ENCODE assay signal across 14 mouse cellular contexts in genomic region chr2:131501886-131502285, GRCm38 (mm10). TPM values are rescaled to one million over a fixed set of nuclear protein-coding genes. Genes with fewer than 3 reads are reported as not detected.
DNase-seq lines count a peak whose midpoint lies in the region; ATAC-seq lines count a peak whose summit lies in the region.
"Had no signal": no experiment of that assay in that cellular context is flagged by ENCODE, and none has a peak within 500 bp of the region (broad histone marks: within the 10 kb centered on the region; RNA-seq: fewer than 3 reads in every experiment).

No protein-coding gene starts in this region.

- peaks cover 17% of the 10 kb centered on the region for H3K36me3 ChIP-seq in liver, embryonic 12.5 days
- no peaks in the 10 kb centered on the region for H3K36me3 ChIP-seq in liver, embryonic 11.5 days (ENCODE audit: control insufficient read depth, insufficient read depth, low read length)
- H3K36me3 ChIP-seq in embryonic facial prominence, embryonic 12.5 days: no peaks in the 10 kb centered on the region
- H3K36me3 ChIP-seq in hindbrain, embryonic 13.5 days: no peaks in the 10 kb centered on the region
- H3K36me3 ChIP-seq in midbrain, embryonic 12.5 days: no peaks in the 10 kb centered on the region
- H3K36me3 ChIP-seq in heart, embryonic 10.5 days: no peaks in the 10 kb centered on the region
- H3K36me3 ChIP-seq: heart, embryonic 15.5 days had no signal

- no peak overlapping the region for H3K4me2 ChIP-seq in liver, embryonic 12.5 days
- H3K4me2 ChIP-seq in liver, embryonic 11.5 days: no peak overlapping the region
- no peak overlapping the region for H3K4me2 ChIP-seq in embryonic facial prominence, embryonic 12.5 days (replicated peaks)
- no peak overlapping the region for H3K4me2 ChIP-seq in hindbrain, embryonic 13.5 days
- H3K4me2 ChIP-seq in midbrain, embryonic 12.5 days (replicated peaks): no peak overlapping the region
- H3K4me2 ChIP-seq: heart, embryonic 15.5 days had no signal

- no peak for ATAC-seq in liver, embryonic 12.5 days
- ATAC-seq in liver, embryonic 11.5 days (replicated peaks; ENCODE audit: low FRiP score): no peak
- ATAC-seq in embryonic facial prominence, embryonic 12.5 days (ENCODE audit: insufficient number of reproducible peaks, insufficient read depth, low FRiP score, low TSS enrichment): no peak
- no peak for ATAC-seq in hindbrain, embryonic 13.5 days (ENCODE audit: low FRiP score)
- no peak; the same call in 1 of the 2 replicates for ATAC-seq in midbrain, embryonic 12.5 days (ENCODE audit: low FRiP score, low read depth)
- ATAC-seq: CD4-positive, CD25-positive, alpha-beta regulatory T cell, adult 4 months had no signal

- H3K27me3 ChIP-seq in liver, embryonic 12.5 days (replicated peaks): no peaks in the 10 kb centered on the region
- no peaks in the 10 kb centered on the region for H3K27me3 ChIP-seq in liver, embryonic 11.5 days (replicated peaks; ENCODE audit: control insufficient read depth, insufficient read depth, low read length)
- no peaks in the 10 kb centered on the region for H3K27me3 ChIP-seq in embryonic facial prominence, embryonic 12.5 days
- no peaks in the 10 kb centered on the region for H3K27me3 ChIP-seq in hindbrain, embryonic 13.5 days
- H3K27me3 ChIP-seq in midbrain, embryonic 12.5 days: no peaks in the 10 kb centered on the region
- H3K27me3 ChIP-seq in heart, embryonic 10.5 days (ENCODE audit: insufficient read depth, poor library complexity, severe bottlenecking): no peaks in the 10 kb centered on the region
- H3K27me3 ChIP-seq: heart, embryonic 15.5 days had no signal

- peak overlapping the region; percentile 10; the same call in 1 of the 2 replicates for H3K27ac ChIP-seq in liver, embryonic 12.5 days
- no peak overlapping the region for H3K27ac ChIP-seq in liver, embryonic 11.5 days (ENCODE audit: low read depth, low read length)
- peak overlapping the region; percentile 65; the same call in 1 of the 2 replicates for H3K27ac ChIP-seq in embryonic facial prominence, embryonic 12.5 days
- peak overlapping the region; percentile 58; the same call in 1 of the 2 replicates for H3K27ac ChIP-seq in hindbrain, embryonic 13.5 days
- H3K27ac ChIP-seq in midbrain, embryonic 12.5 days (replicated peaks): no peak overlapping the region; the same call in 1 of the 2 replicates
- H3K27ac ChIP-seq in heart, embryonic 10.5 days: no peak overlapping the region
- H3K27ac ChIP-seq: heart, embryonic 15.5 days; liver, embryonic 14.5 days had no signal

- no peak overlapping the region for H3K4me3 ChIP-seq in liver, embryonic 12.5 days
- H3K4me3 ChIP-seq in liver, embryonic 11.5 days (ENCODE audit: low read depth, low read length): no peak overlapping the region
- H3K4me3 ChIP-seq in embryonic facial prominence, embryonic 12.5 days: no peak overlapping the region
- H3K4me3 ChIP-seq in hindbrain, embryonic 13.5 days: no peak overlapping the region
- no peak overlapping the region for H3K4me3 ChIP-seq in midbrain, embryonic 12.5 days
- no peak overlapping the region for H3K4me3 ChIP-seq in heart, embryonic 10.5 days
- H3K4me3 ChIP-seq: heart, embryonic 15.5 days; myocyte had no signal

- no peak for DNase-seq in liver, embryonic 11.5 days (ENCODE audit: low spot score)
- no peak for DNase-seq in layer of hippocampus, postnatal 36 days
- no peak for DNase-seq in heart, embryonic 10.5 days (ENCODE audit: low spot score)
- no peak for DNase-seq in heart, postnatal 4 days
- DNase-seq: kidney, adult 11 months; right cerebral cortex, postnatal 4 days had no signal

- peaks cover 92% of the 10 kb centered on the region for H3K4me1 ChIP-seq in liver, embryonic 12.5 days
- H3K4me1 ChIP-seq in liver, embryonic 11.5 days (replicated peaks; ENCODE audit: control insufficient read depth, insufficient read depth, low read length): peaks cover 31% of the 10 kb centered on the region
- H3K4me1 ChIP-seq in embryonic facial prominence, embryonic 12.5 days: peaks cover 58% of the 10 kb centered on the region
- H3K4me1 ChIP-seq in hindbrain, embryonic 13.5 days (replicated peaks): peaks cover 56% of the 10 kb centered on the region
- peaks cover 41% of the 10 kb centered on the region for H3K4me1 ChIP-seq in midbrain, embryonic 12.5 days
- peaks cover 58% of the 10 kb centered on the region for H3K4me1 ChIP-seq in heart, embryonic 10.5 days

- no peaks in the 10 kb centered on the region for H3K9me3 ChIP-seq in liver, embryonic 12.5 days (replicated peaks)
- H3K9me3 ChIP-seq in liver, embryonic 11.5 days (ENCODE audit: control insufficient read depth, low read length): no peaks in the 10 kb centered on the region
- no peaks in the 10 kb centered on the region for H3K9me3 ChIP-seq in embryonic facial prominence, embryonic 12.5 days
- no peaks in the 10 kb centered on the region for H3K9me3 ChIP-seq in hindbrain, embryonic 13.5 days
- no peaks in the 10 kb centered on the region for H3K9me3 ChIP-seq in midbrain, embryonic 12.5 days
- no peaks in the 10 kb centered on the region for H3K9me3 ChIP-seq in heart, embryonic 10.5 days
- H3K9me3 ChIP-seq: heart, embryonic 15.5 days had no signal

- no peak overlapping the region for H3K9ac ChIP-seq in liver, embryonic 12.5 days
- no peak overlapping the region for H3K9ac ChIP-seq in liver, embryonic 11.5 days (ENCODE audit: low read depth, low read length)
- no peak overlapping the region for H3K9ac ChIP-seq in embryonic facial prominence, embryonic 12.5 days
- peak overlapping the region; percentile 31; the same call in 1 of the 2 replicates for H3K9ac ChIP-seq in hindbrain, embryonic 13.5 days
- H3K9ac ChIP-seq in midbrain, embryonic 12.5 days (replicated peaks): peak overlapping the region; percentile 24; the same call in 1 of the 2 replicates
- H3K9ac ChIP-seq: heart, embryonic 15.5 days; liver, embryonic 14.5 days had no signal

- 61% methylated on average over 5 of the region's 5 CpGs for WGBS in liver, embryonic 12.5 days (ENCODE audit: insufficient replicate concordance)
- WGBS in liver, embryonic 11.5 days: 60% methylated on average over 5 of the region's 5 CpGs
- WGBS in embryonic facial prominence, embryonic 12.5 days: 50% methylated on average over 5 of the region's 5 CpGs
- 54% methylated on average over 5 of the region's 5 CpGs for WGBS in hindbrain, embryonic 13.5 days
- WGBS in midbrain, embryonic 12.5 days: 46% methylated on average over 5 of the region's 5 CpGs
- whole genome bisulfite sequencing in heart, embryonic 10.5 days: 47% methylated on average over 5 of the region's 5 CpGs

RNA-seq across cellular contexts. Expression of gene Smox, which starts 10.6 kb away (rescaled TPM):
- 105 and 116 TPM in 2 replicates for polyA plus RNA-seq in liver, embryonic 12.5 days (2016; fragmentation: Nextera tagmentation; extraction: Ambion mirVana)
- polyA plus RNA-seq in liver, embryonic 11.5 days (2014; fragmentation: Nextera tagmentation; extraction: Ambion mirVana): 36.3 and 44.9 TPM in 2 replicates
- 64.8 and 71.2 TPM in 2 replicates for polyA plus RNA-seq in embryonic facial prominence, embryonic 12.5 days (2016; fragmentation: Nextera tagmentation; extraction: Ambion mirVana)
- polyA plus RNA-seq in hindbrain, embryonic 13.5 days (2015; fragmentation: Nextera tagmentation; extraction: Ambion mirVana): 47.9 and 50.1 TPM in 2 replicates
- polyA plus RNA-seq in midbrain, embryonic 12.5 days (2016; fragmentation: Nextera tagmentation; extraction: Ambion mirVana): 43.0 and 47.7 TPM in 2 replicates
- total RNA-seq in layer of hippocampus, postnatal 36 days (2021): 10 to 100 TPM; 75.6 to 87.3 TPM
- polyA plus RNA-seq in heart, embryonic 10.5 days (2016; fragmentation: Nextera tagmentation; extraction: Ambion mirVana): 26.1 and 28.0 TPM in 2 replicates
- total RNA-seq in heart, postnatal 4 days (2021): 10 to 100 TPM; 33.7 to 35.2 TPM

Comparison
In these comparisons a context has a peak if more than half of its experiments do, and no peak if none do; other contexts are left out.
1. H3K27ac ChIP-seq: peak in liver, embryonic 12.5 days (single experiment), embryonic facial prominence, embryonic 12.5 days (single experiment) and hindbrain, embryonic 13.5 days (single experiment); none in liver, embryonic 11.5 days (single experiment), midbrain, embryonic 12.5 days (single experiment) and heart, embryonic 10.5 days (single experiment).
2. H3K9ac ChIP-seq: peak in hindbrain, embryonic 13.5 days (single experiment) and midbrain, embryonic 12.5 days (single experiment); none in liver, embryonic 12.5 days (single experiment), liver, embryonic 11.5 days (single experiment) and embryonic facial prominence, embryonic 12.5 days (single experiment).